Mouse (Mus musculus) brain, embryonic 14.5 days (tissue): ENCODE results near the gene Ctps. TPM values are rescaled to one million over a fixed set of nuclear protein-coding genes. Genes with fewer than 3 reads are reported as not detected.

ENCODE experiments used
- DNase-seq: peaks from one replicate; pipeline ENCODE4 v3.0.0-alpha.2; 2011; ENCODE audit warnings: low read depth
- CTCF ChIP-seq: fragments of 200-500 bp; IDR thresholded peaks from 2 replicates; pipeline ENCODE4 v1.5.1; 2012; ENCODE audit warnings: inconsistent platforms, mild to moderate bottlenecking, moderate library complexity, borderline replicate concordance; ENCODE audit not compliant: insufficient read depth, insufficient read length; ENCODE audit errors: extremely low read depth
- POLR2A ChIP-seq: fragments of 200-500 bp; IDR thresholded peaks from 2 replicates; pipeline ENCODE4 v1.6.1; 2012; ENCODE audit warnings: mild to moderate bottlenecking, inconsistent platforms, borderline replicate concordance; ENCODE audit not compliant: poor library complexity, insufficient read depth, insufficient read length, severe bottlenecking; ENCODE audit errors: extremely low read depth
- polyA plus RNA-seq: library from polyadenylated mRNA; depleted of rRNA; stranded (reverse); fragments of >200 nt; gene quantifications from 2 replicates; pipeline ENCODE4 v1.2.3, GENCODE M21; 2012

Gene Ctps
- polyA plus RNA-seq, 1 experiment = 46.7 TPM

DNA sequence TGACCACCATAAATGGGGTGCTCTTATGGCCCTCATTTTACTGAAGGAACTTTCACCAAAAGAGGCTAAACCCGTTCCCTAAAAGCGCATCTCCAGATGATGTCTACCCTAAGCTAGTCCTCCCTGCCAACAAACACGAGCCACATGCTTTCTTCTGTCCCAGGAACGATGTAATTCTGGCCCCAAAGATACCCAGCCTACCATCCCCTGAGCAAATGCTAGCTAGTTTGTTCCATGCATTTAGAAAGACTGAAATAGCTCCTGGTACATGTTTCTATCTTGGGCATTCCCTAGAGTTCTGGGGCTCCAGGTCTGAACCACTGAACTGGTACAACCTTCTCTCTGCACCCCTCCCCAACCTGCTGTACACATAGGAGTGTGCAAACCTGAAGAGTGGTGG is 20.9 kb upstream of the Ctps start:
- TF ChIP-seq CTCF = no peak
- no peak for TF ChIP-seq POLR2A
- no peak for DNase-seq

DNA sequence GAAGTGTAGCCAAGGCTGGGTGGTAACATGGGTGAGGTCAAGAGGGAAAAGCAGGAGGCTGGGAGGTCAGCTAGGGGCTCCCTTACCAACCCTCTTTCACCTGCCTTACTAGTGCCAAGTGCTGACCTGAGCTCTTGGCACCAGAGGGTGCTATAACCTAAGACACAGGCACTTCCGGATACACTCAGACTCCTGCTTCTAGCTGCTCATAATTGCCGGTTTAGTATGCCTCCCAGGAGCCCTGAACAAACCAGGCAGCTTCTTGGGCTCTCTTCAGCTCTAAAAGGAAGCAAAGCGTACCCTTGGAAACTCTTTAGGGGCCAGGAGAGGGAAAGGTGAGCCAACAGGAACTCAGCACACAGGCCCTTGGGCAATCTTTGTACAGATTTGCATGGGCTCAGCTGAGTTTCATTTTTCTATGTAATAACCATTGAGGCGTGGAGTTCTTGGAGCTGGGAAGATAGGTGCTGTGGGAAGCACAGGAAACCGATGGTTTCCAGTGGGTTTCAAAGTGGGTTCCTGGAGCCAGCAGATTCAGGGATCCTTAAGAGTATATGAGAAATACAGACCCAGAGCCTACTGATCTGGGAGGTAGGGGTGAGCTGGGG is 19.8 kb upstream of the Ctps start:
- DNase-seq = peak; percentile 91
- TF ChIP-seq CTCF (peak; percentile 89), POLR2A (no peak)

DNA sequence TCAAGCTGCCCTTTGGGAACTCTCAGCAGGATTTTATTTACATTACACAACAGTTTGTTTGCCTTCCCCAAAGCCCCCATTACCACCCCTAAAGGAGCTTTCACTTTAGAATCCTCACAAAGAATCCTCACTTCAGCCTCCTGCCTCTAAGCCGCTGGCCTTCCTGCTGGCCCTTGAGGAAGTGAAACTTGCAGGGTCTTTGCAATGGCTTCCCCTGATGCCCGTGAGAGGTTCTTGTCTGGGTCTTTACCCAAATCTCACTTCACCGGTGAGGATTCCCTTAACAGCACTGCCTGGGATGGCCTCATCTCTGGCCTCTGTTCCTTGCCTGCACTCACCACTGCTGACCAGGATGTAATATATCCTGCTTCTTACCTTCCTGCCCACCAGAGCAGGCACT is 19.0 kb upstream of the Ctps start:
- TF ChIP-seq CTCF = no peak
- no peak for TF ChIP-seq POLR2A
- no peak for DNase-seq

DNA sequence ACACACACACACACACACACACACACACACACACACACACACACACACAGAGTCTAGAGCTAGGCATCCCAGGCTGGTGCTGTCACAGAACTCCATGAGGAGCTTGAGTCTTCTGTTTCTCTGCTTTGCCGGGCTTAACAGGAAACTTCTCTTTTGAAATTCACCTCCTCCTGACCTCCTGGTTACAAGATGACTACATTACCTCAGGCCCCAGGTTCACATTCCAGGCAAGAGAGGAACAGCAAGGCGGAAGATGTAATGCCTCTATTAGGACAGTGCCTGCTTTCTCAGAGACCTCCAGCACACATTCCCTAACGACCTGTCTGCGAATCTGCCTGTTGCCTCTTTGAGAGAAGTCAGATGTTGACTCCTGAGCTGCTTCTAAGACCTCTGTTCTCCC is 18.4 kb upstream of the Ctps start, which contains the start of gene Gm8439:
TSS of gene Gm8439 (plus strand) at position 301 of the 400 bp plus-strand sequence.
- no peak for DNase-seq

DNA sequence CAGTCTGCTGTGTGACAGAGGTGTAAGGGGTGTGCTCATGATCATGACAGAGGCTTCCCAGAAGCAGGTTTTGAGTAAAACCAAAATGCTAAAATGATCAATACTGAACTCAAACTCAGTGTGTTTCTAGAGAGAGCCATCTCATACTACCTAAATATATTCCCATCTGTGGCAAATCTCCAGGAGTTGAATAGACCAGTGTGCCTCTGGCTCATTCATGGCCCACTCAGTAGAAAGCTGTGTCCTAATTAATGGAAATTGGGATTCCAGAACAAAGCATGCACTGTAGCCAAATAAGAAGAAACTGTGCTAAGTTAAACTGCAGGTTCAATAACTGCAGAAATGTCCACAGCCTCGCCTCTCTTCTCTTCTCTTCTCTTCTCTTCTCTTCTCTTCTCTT is 16.9 kb upstream of the Ctps start:
- peak; percentile 74 for DNase-seq

More for the DNA sequence above, 18.4 kb upstream of the Ctps start, which contains the start of gene Gm8439:
- TF ChIP-seq CTCF = no peak

DNA sequence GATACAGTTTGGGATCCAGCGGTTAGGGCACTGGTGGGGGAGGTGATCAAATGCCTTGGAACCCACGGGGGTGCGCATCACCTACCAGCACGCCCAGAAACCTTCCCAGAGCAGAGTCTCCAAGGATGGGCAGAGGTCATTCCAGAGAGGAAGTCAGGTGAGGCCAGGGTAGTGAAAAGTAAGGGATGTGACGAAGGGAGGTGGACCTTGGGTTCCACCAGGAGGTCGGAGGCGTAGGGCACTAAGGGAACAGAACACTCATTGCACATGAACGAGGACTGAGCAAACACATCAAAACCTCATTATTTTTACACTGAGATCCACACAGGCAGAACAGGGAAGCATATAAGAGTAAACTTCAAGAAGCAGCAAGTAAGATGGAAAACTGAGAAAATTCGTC is 11.6 kb upstream of the Ctps start:
- TF ChIP-seq POLR2A = no peak
- no peak for TF ChIP-seq CTCF
- no peak for DNase-seq

More for the DNA sequence above, 16.9 kb upstream of the Ctps start:
- TF ChIP-seq POLR2A (no peak), CTCF (no peak)

DNA sequence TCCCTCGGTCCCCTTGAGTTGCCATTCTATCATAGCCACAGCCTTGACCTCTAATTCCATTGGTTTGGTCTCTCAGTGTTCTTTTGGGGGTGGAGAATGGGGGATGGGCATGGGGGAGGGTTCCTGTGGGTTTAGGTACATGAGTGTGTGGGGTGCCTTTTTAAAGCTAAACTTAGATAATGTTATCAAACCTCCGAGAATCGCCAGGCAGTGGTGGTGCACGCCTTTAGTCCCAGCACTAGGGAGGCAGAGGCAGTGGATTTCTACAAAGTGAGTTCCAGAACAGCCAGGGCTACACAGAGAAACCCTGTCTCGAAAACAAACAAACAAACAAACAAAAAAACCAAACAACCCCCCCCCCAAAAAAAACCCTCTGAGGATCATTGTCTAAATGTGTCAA is 10.8 kb upstream of the Ctps start:
- TF ChIP-seq CTCF (no peak), POLR2A (no peak)
- no peak for DNase-seq

DNA sequence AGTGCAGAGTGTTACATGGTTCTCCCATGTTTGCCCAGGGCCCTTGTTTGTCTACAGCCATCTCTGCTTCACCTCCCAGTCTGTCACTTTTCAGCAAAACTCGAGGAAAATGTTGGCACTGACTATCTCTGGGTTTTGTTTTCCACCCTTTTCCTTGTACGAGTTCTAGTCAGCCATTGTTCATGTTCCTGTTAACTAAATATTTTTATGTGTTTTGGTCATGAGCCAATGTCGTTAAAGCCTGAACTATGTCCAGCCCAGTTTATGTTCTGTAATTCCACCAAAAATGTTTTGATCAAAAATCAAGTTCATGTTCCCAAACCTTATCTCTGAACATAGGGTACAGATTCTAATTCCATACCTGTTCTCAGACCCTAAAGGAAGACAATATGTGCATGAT is 1.6 kb upstream of the Ctps start:
- no peak for TF ChIP-seq CTCF
- no peak for TF ChIP-seq POLR2A
- no peak for DNase-seq

DNA sequence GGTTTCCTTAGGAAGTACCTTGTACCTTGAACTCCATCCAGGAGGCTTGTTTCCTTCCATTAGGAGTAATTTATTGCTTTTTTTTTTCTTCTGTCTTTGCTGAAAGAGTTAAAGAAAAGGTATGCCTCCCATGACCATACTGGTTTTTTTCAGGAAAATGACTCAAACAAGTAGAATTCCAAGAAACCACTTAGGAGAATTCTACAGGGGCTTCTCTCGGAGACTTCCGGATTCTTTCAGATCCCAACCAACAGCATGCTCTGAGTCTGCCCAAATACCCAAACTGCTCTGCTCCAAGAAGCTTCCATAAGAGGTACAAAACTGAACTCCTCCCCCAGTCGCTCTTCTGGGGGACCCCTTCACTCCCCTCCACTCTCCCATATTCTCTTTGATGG is 991 bp upstream of the Ctps start:
- TF ChIP-seq CTCF (no peak), POLR2A (no peak)
- DNase-seq = peak; percentile 1

DNA sequence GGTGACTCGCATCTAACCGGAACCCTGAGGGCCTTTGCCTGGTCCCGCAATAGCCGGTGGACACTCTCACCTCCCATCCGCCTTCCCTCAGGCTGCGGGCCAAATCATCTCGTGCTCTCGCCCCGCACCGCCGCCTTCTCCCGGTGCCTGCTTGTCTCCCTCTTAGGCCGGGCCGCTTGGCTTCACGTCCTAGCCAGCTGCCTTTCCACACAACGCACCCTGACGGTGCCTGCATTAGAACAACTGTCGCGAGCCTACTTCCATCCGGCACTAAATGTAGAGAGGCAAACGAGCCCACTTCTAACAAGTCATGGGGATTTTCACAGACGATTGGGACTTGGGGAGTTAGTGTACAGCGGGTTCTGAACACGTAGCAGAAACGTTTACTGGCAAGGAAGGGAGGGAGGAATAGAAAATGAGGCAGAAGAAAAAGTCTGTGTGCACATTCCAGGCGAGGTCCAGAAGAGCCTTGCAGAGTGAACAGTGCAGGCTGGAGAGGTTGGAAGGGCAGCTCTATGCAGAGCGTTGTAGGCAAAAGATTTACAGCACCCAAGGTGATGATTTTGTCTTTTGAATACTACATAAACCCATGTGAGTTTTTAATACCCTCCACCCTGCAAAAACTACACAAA is 478 bp upstream of the Ctps start:
- no peak for DNase-seq
- TF ChIP-seq POLR2A (no peak), CTCF (no peak)

DNA sequence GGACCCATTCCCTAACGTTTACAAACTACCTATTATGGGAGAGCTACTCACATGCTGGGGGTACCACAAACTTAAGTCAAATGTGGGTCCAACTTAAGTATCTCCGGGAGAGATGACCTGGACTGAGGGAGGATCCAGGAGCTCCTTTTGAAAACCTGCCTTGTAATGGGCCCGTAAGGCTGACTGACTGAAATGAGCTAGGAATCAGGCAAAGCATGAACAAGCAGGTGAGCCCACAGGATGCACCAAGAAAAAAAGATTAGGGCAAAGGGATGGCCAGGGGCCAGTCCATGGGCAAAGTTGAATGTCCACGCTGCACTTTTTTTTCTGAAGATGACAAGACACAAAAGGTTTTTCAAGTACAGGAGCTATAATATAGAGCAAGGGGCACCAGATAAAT is 1.1 kb downstream of the Ctps start:
- DNase-seq = peak; percentile 22

DNA sequence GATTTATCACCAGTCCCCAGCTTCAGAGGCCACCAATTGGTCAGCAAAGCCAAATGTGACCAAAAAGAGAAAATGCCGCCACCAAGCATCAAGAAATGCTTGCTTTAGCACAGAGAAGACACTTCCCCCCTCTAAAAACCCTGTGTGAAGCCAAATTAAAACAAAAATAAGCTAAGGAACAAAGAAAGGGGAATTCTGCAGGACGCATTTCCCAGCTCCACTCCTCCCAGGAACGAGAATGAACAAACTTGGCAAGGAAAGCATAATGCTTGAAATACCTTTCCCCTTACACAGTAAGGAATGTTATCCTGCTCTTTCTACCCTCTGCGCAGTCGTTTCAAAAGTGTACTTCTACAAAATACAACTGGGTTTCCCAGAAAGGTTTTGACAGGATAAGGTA is 2.1 kb downstream of the Ctps start:
- DNase-seq = peak; percentile 53
- TF ChIP-seq CTCF (no peak), POLR2A (no peak)

More for the DNA sequence above, 1.1 kb downstream of the Ctps start:
- TF ChIP-seq CTCF (no peak), POLR2A (no peak)
